Mouse (Mus musculus) heart, embryonic 13.5 days (tissue): ENCODE data around the gene Ttc23. TPM values are rescaled to one million over a fixed set of nuclear protein-coding genes. Genes with fewer than 3 reads are reported as not detected.

Source experiments
- ATAC-seq: fragments of 200-750 bp; cut with Nextera tagmentation; 2 replicates; pipeline ENCODE4 v1.8.0; 2017; ENCODE audit warnings: moderate TSS enrichment; ENCODE audit not compliant: insufficient number of reproducible peaks, low FRiP score, low TSS enrichment; ENCODE audit errors: extremely low read depth
- H3K27ac ChIP-seq: fragments of 300-500 bp; sonication (generic); replicated peaks from 2 replicates; pipeline ENCODE4 v1.5.1; 2015; ENCODE audit warnings: moderate library complexity, mild to moderate bottlenecking, inconsistent platforms
- H3K27me3 ChIP-seq: fragments of 300-500 bp; sonication (generic); replicated peaks from 2 replicates; pipeline ENCODE4 v1.6.1; 2015; ENCODE audit warnings: mild to moderate bottlenecking, inconsistent platforms
- H3K36me3 ChIP-seq: fragments of 300-500 bp; sonication (generic); 2 replicates; pipeline ENCODE4 v1.6.1; 2015; ENCODE audit warnings: mild to moderate bottlenecking, inconsistent platforms
- H3K4me1 ChIP-seq: fragments of 300-500 bp; sonication (generic); 2 replicates; pipeline ENCODE4 v1.6.1; 2015; ENCODE audit warnings: inconsistent platforms
- H3K4me2 ChIP-seq: fragments of 300-500 bp; sonication (generic); 2 replicates; pipeline ENCODE4 v1.6.1; 2015; ENCODE audit warnings: inconsistent platforms, mild to moderate bottlenecking, moderate library complexity
- H3K4me3 ChIP-seq: fragments of 300-500 bp; sonication (generic); 2 replicates; pipeline ENCODE4 v1.5.1; 2015; ENCODE audit warnings: moderate library complexity, mild to moderate bottlenecking, inconsistent platforms
- H3K9ac ChIP-seq: fragments of 300-500 bp; sonication (generic); 2 replicates; pipeline ENCODE4 v1.6.1; 2015; ENCODE audit warnings: inconsistent platforms, mild to moderate bottlenecking, moderate library complexity
- H3K9me3 ChIP-seq: fragments of 300-500 bp; sonication (generic); 2 replicates; pipeline ENCODE4 v1.6.1; 2016; ENCODE audit warnings: inconsistent platforms
- WGBS: fragments of 180-500 bp; shearing (Covaris S2); methylation state at CpG from one replicate; pipeline ENCODE4 v1.1.7; 2015; ENCODE audit warnings: mixed read lengths; 5-methylcytosine and 5-hydroxymethylcytosine counted together
- microRNA-seq: library from miRNA; unstranded; fragments of <30 nt; microRNA quantifications from one replicate; pipeline ENCODE4, GENCODE M21; 2016
- polyA plus RNA-seq: library from polyadenylated mRNA; unstranded; fragments of >200 nt; fragmentation: Nextera tagmentation; extraction: Ambion mirVana; gene quantifications from 2 replicates; pipeline ENCODE4 v1.2.1, GENCODE M21; 2015

Gene Ttc23
- polyA plus RNA-seq, 1 experiment from 2014 or later: 16.0 TPM

- peaks cover 24% of the 10 kb centered on the region for H3K4me1 ChIP-seq
- 10% methylated on average over 13 of the region's 13 CpGs for WGBS
- no peaks in the 10 kb centered on the region for H3K27me3 ChIP-seq
- peak overlapping the region; percentile 77 for H3K9ac ChIP-seq
- H3K36me3 ChIP-seq: no peaks in the 10 kb centered on the region
- H3K27ac ChIP-seq: no peak overlapping the region
- peak overlapping the region; percentile 52 for H3K4me3 ChIP-seq
- H3K9me3 ChIP-seq: no peaks in the 10 kb centered on the region
- H3K4me2 ChIP-seq: peak overlapping the region; percentile 78
- ATAC-seq: no peak
Observed at GRCm38 (mm10) chr7:67803857-67804215, 156.6 kb downstream of the Ttc23 start.

Small RNA genes within 50 kb of the gene (microRNA-seq; reads per million reads assigned to microRNA genes)
- gene Gm23844: not detected

Other genes with a start within 250 kb of the Ttc23 start
- 8.7 and 11.7 TPM in 2 replicates for gene Lrrc28, start 2.1 kb upstream of the Ttc23 start, polyA plus RNA-seq
- gene Synm, start 112.3 kb downstream of the Ttc23 start, polyA plus RNA-seq: 2.8 and 3.4 TPM in 2 replicates